Mouse (Mus musculus) cerebellum, adult 2 months (tissue): Measurements from ENCODE around the gene Aqp7.

Source experiments
- CTCF ChIP-seq: fragments of 200-500 bp; IDR thresholded peaks from 2 replicates; pipeline ENCODE4 v1.5.1; 2011; ENCODE audit warnings: low read depth, mild to moderate bottlenecking, control low read depth, low read length, moderate library complexity, borderline replicate concordance; ENCODE audit not compliant: insufficient read depth
- POLR2A ChIP-seq: fragments of 200-500 bp; IDR thresholded peaks from 2 replicates; pipeline ENCODE4 v1.6.1; 2011; ENCODE audit warnings: low read length, control low read depth, borderline replicate concordance; ENCODE audit not compliant: insufficient read depth

GRCm38 (mm10) chr4:41042880-41043279 lies 5.1 kb downstream of the Aqp7 start:
- no peak for TF ChIP-seq POLR2A
- no peak for TF ChIP-seq CTCF
